Mouse (Mus musculus) bone marrow macrophage, adult 2 months (primary cell): ENCODE measurements at regions not wholly inside any gene's neighbourhood (a gene's known extent, or its start where the extent isn't known, plus 50 kb on each side); places are given as distances from the start of the nearest gene placed in this dataset.

Source experiments
- H3K27ac ChIP-seq: 2 replicates; pipeline ENCODE4 v1.5.1; 2012; ENCODE audit warnings: low read depth, low read length; ENCODE audit not compliant: insufficient read depth
- H3K4me1 ChIP-seq: 2 replicates; pipeline ENCODE4 v1.6.1; 2012; ENCODE audit warnings: low read length; ENCODE audit not compliant: control insufficient read depth, insufficient read depth
- H3K4me3 ChIP-seq: 2 replicates; pipeline ENCODE4 v1.5.1; 2012; ENCODE audit warnings: mild to moderate bottlenecking, low read length, moderate library complexity; ENCODE audit not compliant: insufficient read depth
- CTCF ChIP-seq: IDR thresholded peaks from 2 replicates; pipeline ENCODE4 v1.5.1; 2012; ENCODE audit warnings: low read depth, mild to moderate bottlenecking, low read length, moderate library complexity
- POLR2A ChIP-seq: IDR thresholded peaks from 2 replicates; pipeline ENCODE4 v1.6.1; 2012; ENCODE audit warnings: mild to moderate bottlenecking, low read depth, low read length, borderline replicate concordance

GRCm38 (mm10) chr10:37480331-37480730 lies 341.6 kb upstream of the Marcks start:
- no peak overlapping the region for H3K4me3 ChIP-seq
- no peaks in the 10 kb centered on the region for H3K4me1 ChIP-seq
- H3K27ac ChIP-seq: no peak overlapping the region
- TF ChIP-seq CTCF: no peak
- no peak for TF ChIP-seq POLR2A

DNA sequence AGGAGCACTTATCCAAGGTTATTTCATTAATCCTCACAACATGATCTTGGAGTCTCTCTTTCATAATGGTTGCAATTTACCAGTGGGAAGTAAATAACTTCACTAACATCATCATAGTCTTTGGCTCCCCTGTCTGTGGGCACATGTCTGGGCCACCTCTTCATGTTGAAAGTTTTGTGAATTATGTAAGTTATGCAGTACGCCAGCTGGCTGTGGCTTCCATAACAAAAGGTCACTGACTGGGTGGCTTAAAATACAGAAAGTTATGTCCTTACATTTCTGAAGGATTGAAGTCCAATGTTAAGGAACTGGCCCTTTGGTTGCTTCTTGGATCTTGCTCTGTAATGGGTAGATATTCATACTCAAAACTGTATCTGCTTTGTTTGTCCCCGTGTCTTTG lies 339.4 kb upstream of the Marcks start:
- no peak for TF ChIP-seq CTCF
- no peak for TF ChIP-seq POLR2A
- no peak overlapping the region for H3K4me3 ChIP-seq
- no peaks in the 10 kb centered on the region for H3K4me1 ChIP-seq
- H3K27ac ChIP-seq: no peak overlapping the region

DNA sequence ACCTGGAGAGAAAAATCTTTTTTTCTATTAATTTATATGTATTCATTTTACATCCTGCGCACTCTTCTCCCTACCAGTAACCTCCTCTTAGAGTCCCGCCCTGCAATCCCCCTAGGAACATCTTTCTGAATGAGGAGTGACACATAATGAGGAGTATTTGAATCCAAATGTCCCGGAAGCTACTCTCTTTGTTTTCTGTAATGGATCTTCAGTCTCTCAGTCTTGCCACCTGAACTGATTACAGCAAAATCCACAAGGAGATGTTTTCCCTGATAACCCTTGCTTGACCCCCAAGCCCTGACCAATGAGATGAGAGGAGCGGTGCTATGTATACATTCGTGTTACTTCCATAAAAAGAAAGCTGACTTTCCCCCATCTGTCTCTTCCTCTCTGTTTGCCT lies 334.4 kb upstream of the Marcks start:
- Histone ChIP-seq H3K27ac (no peak overlapping the region), H3K4me1 (no peaks in the 10 kb centered on the region), H3K4me3 (no peak overlapping the region)
- TF ChIP-seq POLR2A (no peak), CTCF (no peak)

DNA sequence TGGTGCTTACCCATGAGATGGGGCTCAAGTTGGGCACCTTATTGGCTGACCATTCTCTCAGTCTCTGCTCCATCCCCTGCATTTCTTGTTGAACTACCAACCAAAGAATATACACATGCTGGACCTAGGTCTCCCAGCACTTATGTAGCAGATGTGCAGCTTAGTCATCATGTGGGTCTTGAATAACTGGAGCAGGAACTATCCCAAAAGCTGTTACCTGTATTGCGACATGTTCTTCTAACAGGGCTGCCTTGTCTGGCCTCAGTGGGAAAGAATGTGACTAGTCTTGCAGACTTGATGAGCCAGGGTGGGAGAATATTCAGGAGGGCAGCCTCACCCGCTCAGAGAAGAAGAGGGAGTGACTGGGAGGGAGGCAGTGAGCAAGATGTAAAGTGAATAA lies 318.7 kb upstream of the Marcks start:
- Histone ChIP-seq H3K4me3 (no peak overlapping the region), H3K4me1 (no peaks in the 10 kb centered on the region), H3K27ac (no peak overlapping the region)
- TF ChIP-seq POLR2A: no peak
- no peak for TF ChIP-seq CTCF

GRCm38 (mm10) chr10:37449894-37450293 lies 311.2 kb upstream of the Marcks start:
- TF ChIP-seq CTCF: no peak
- no peak for TF ChIP-seq POLR2A
- no peak overlapping the region for H3K4me3 ChIP-seq

GRCm38 (mm10) chr10:37447333-37448204 lies 308.8 kb upstream of the Marcks start:
- peaks cover 3% of the 10 kb centered on the region; the same call in 1 of the 2 replicates for H3K4me1 ChIP-seq
- no peak overlapping the region for H3K4me3 ChIP-seq
- no peak for TF ChIP-seq POLR2A
- TF ChIP-seq CTCF: no peak
- no peak overlapping the region for H3K27ac ChIP-seq

More at GRCm38 (mm10) chr10:37449894-37450293, 311.2 kb upstream of the Marcks start:
- H3K27ac ChIP-seq: no peak overlapping the region
- peaks cover 3% of the 10 kb centered on the region; the same call in 1 of the 2 replicates for H3K4me1 ChIP-seq

GRCm38 (mm10) chr10:37439863-37440613 lies 301.3 kb upstream of the Marcks start:
- Histone ChIP-seq H3K27ac (no peak overlapping the region), H3K4me3 (no peak overlapping the region), H3K4me1 (no peaks in the 10 kb centered on the region)
- TF ChIP-seq CTCF: no peak
- no peak for TF ChIP-seq POLR2A

DNA sequence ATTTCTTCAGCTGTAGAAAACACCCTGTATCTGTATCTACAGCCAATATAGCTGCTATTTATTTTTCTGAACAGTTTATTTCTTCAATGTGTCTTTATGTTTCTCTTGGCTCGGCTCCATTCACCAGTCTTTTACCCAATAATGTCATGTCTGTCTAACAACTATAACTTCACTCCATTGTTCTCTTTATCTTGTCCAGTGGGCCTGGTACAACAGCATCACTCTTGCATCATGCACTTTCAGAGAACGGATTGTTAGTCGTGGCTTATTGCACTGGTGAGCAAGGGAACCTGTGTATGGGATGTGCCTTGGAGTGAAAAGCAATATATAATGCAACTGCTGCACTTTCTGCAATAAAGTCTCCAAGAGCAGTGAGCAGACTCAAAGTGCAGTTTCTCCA lies 299.6 kb upstream of the Marcks start:
- Histone ChIP-seq H3K27ac (no peak overlapping the region), H3K4me1 (no peaks in the 10 kb centered on the region), H3K4me3 (no peak overlapping the region)
- TF ChIP-seq CTCF (no peak), POLR2A (no peak)

- Histone ChIP-seq H3K4me1 (no peaks in the 10 kb centered on the region), H3K4me3 (no peak overlapping the region), H3K27ac (no peak overlapping the region)
- TF ChIP-seq CTCF (no peak), POLR2A (no peak)
Observed at GRCm38 (mm10) chr10:37436849-37437248, 298.1 kb upstream of the Marcks start.

DNA sequence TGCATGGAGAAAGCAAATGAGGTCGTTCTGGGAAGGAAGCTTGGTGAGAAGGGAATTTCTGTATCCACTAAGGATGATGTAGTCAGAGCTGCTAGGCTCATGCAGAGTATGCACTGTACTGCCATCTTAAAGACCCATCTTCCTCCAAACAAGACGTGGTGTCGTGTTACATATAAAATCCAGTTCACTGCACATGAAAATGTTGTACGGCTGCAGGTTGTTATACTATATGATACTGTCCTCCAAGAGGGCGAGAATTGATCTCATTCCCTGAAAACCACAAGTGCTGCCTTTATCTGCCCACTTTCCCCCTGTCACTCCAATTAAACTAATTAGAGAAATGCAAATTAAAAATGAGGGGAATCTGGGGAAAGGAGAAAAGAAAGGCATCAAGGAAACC lies 295.5 kb upstream of the Marcks start:
- no peak overlapping the region for H3K27ac ChIP-seq
- no peak overlapping the region for H3K4me3 ChIP-seq
- H3K4me1 ChIP-seq: no peaks in the 10 kb centered on the region
- no peak for TF ChIP-seq POLR2A
- TF ChIP-seq CTCF: no peak
